Mouse (Mus musculus): Measurements from ENCODE around the gene Ccdc182.
A peak's percentile ranks its signal among the peaks of the same experiment; 100 is the strongest.

The Ccdc182 gene

DNA sequence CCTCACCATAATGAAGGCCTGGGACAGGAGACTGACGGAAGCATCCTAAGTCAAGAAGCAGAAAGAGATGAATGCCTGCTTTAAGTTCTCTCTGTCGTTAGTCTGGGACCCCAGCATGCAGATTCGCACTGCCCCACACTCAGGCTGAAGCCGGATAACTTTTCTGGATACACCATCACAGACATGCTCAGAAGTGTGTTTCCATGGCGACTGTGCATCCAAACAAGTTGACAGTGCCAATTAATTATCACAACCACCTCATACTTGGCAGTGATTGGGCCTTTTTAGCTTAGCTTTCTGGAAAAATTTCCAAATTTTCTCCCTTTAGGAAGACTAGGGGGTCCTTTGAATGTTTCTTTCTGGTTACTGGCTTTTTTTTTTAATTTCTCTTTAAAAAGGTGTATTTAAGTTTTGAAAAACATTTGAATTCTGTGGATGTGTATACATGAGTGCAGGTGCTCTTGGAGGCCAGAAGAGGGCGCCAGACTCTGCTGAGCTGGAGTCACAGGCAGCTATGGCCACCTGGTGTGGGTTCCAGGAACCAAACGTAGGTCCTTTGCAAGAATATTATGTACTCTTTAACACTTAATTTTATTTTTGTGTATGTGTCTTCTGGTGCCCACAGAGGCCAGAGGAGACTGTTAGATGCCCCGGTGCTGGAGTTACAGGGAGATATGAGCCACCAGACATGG, 12.3 kb upstream of the Ccdc182 start:
- DNase-seq = no peak

DNA sequence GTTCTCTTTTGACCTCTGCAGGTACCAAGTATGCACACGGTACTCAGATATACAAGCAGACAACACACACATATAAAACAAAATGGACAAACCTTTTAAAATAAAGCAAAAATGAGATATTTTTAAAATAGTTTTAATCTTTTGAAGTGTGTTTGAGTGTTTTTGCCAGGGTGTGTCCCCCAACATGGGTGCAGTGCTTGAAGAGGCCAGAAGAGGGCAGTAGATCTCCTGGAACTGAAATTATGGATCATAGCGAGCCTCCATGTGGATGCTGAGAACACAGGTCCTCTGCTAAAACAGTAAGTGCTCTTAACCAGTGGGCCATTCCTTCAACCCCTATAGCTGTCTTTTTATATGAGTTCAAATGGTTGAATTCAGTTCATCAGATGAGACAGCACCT, 11.3 kb upstream of the Ccdc182 start:
- no peak for DNase-seq

DNA sequence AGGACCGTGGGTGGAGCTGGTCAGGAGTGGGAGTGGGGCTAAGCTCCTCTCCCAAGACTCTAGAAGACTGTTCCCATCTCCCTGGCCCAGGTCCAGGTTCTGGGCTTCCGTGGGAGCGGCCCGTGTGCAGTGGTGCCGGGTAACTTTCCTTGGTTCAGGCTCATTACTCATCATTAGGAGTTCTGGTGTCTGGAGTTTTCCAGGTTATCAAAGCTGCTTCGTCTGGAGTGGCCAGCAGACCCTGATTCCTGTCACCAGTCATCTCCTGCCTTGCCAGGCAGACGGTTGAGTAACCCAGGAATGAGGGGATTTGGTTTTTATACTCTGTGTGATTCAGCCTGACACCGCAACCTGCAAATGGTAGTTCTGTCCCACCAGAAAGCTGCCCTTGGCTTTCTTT, 7.8 kb upstream of the Ccdc182 start:
- DNase-seq = no peak

DNA sequence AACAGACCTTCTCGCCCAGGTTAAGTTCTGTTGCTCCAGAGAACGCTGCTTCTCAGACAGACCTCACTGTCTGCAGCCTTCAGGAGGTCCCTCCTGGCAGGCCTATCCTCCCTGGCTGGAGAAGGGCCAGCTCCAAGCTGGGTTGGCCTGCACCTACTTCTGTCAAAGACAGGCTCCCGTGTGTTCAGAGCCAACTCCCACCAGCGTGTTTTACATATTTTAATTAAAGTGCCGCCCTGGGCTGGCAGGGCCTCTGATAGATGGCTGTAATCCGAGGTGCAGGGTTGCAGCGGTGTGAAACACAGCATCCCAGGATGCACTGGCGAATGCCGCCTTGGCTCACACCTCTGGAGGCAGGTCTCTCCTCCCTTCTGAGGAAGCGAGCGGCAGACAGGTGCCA, 5.5 kb upstream of the Ccdc182 start:
- peak; percentile 26 for DNase-seq

DNA sequence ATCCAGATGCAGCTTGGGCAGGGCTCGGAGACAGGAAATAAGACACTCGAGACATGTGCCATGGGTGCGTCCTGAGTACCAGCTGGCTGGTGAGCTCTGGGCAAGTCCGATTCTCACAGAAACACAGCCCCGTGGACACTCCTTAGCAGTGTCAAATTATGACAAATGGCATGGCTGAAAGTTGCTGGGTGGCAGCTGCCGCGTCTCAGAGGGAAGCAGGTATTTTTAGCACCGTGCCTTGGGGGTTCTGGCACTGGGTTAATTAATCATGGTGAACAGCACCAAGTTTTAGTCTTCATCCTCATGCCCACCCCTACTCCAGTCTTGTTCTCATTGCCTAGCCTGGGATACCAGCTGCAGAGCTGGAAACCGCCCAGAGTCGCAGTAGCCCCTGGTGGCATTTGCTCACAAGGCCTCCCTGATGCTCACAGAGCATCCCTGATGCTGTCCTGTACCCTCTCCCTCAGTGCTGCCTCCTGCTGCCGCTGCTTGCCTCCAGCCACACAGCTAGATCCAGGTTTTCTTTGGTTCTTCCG, 5.0 kb upstream of the Ccdc182 start:
- no peak for DNase-seq

DNA sequence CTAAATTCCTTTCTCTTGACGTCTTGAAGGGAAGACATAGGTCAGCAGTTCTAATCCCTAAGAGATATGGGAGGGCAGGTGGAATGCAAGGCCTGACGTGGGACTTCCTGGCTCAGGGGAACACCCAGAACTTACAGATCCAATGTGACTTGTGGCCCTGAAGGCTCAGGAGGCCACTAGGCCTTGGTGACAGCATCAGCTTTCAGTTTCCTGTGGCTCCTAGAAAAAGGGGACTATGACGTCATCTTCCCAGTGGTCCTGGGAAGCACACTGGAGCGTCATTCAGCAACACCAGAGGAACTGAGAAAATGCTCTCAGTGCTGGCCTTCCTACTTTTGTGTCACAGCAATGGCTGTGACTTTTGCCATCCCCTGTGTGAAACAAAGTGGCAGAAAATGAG, 2.6 kb upstream of the Ccdc182 start:
- DNase-seq = no peak

DNA sequence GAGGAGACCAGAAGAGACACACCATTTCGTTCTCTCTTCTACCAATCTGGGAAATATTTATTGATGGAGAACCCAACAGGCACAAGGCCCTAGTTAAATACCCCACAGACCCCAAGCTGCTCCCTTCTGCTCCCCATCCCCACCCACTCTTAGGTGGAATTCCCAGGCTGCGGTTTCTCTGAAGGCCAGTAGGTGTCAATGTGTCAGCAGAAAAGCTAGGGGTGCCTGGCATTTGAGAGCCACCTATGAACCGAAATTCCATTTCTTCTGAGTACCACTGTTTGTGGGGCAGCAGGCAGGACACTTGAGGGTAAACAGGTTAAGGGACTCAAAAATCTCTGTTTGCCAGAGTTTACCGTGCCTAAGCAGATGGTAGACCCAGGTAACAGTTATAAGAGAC, 2.2 kb upstream of the Ccdc182 start:
- no peak for DNase-seq

DNA sequence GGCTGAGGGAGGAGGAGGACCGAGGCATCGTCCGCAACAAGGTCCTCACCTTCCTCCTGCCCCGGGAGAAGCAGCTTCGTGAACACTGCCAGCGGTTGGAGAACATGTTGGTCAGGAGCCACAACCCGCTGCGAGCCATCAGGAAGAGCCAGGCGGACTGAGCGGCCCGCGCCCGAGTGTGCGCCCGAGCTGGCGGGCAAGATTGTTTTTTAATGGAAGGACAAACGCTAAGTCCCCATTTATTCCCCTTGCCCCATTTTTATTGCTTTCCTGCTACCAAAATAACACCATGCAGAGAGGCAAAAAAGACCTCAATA, 494 bp downstream of the Ccdc182 start:
- no peak for DNase-seq

DNA sequence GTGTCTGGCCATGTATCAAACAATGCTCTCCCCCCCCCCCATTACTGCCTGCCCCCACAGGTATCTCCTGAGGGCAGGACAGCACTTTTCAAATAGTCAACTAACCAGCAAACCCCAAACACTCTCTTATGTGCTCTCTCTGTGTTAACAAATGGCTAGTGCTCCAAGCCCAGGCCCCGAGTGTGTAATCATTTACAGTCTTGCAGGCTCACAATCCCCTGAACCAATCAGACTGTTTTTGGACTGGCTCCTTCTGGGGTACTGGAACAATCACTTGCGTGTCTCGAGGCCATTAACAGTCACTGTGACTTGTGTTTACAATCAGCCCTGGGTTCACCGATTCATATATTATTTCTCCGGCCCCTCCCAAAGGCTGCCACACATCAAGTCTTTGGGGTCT, 1.4 kb downstream of the Ccdc182 start:
- DNase-seq = no peak

DNA sequence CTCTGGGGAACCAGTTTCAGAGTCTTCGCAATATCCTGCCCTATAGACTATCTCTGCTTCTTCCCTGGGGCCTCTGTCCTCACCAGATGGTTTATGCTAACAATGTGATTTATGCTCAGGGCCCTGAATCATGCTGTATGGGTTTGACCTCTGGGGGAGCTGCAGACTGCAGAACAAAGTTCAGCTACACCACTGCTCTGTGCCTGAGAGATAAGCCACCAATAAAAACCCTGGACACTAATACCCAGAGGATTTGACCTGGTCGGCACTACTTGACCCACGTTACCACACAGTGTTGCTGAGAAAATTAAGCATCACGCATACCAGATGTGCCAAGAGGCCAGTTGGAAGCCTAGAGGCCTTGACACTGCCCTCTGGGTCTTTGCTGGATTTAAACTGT, 3.7 kb downstream of the Ccdc182 start:
- no peak for DNase-seq

DNA sequence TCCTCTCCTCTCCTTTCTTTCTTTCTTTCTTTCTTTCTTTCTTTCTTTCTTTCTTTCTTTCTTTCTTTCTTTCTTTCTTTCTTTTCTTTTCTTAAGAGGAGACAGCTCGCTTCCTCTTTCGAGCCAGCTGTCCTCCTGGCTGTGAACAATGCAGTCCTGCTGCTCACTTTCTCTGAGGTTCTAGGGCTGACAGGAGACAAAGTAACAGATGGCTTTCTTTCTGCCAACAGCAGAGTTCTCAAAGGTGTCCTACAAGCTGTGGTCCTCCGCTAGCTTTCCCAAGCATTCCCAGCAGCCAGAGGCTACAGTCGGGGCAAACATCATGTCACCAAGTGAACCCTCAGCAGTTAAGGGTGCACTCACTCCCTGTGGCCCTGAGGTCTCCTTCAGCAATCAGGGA, 5.5 kb downstream of the Ccdc182 start:
- DNase-seq = no peak

DNA sequence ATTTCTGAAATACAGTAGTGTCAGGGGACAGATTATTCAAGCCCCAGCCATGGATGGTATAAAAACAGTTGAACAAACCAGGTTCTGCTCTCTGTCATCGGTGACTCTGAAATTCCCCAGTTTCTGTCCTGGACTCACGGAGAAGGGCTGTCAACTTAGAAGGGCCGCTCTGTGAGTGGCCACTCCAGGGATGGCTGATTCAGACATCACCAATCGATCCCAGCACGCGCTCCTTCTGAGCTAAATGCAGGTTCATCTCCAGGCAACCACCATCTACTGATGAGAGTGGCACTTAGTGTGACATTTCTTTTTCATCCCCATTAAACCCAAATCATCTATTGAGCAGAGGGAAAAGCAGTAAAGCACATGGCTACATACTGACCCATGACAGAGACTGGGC, 7.8 kb downstream of the Ccdc182 start:
- DNase-seq = no peak

DNA sequence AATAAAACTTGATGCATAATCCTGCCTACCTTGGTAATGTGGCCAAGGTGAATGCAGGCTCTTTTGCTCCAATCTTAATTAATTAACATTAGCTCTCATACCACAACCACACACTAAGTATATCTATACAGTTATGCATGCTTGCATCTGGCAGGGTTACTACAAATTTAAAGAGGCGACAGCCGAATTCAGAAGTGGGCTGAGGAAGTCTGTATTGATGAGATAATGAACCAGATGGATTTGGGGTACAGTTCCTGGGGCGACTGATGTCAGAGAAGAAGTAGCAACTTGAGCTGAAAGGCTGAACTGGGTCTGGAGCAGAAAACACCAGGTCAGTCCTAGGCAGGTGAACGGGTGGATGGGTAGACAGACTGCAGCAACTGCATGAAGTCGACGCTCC, 11.9 kb downstream of the Ccdc182 start:
- DNase-seq = no peak

DNA sequence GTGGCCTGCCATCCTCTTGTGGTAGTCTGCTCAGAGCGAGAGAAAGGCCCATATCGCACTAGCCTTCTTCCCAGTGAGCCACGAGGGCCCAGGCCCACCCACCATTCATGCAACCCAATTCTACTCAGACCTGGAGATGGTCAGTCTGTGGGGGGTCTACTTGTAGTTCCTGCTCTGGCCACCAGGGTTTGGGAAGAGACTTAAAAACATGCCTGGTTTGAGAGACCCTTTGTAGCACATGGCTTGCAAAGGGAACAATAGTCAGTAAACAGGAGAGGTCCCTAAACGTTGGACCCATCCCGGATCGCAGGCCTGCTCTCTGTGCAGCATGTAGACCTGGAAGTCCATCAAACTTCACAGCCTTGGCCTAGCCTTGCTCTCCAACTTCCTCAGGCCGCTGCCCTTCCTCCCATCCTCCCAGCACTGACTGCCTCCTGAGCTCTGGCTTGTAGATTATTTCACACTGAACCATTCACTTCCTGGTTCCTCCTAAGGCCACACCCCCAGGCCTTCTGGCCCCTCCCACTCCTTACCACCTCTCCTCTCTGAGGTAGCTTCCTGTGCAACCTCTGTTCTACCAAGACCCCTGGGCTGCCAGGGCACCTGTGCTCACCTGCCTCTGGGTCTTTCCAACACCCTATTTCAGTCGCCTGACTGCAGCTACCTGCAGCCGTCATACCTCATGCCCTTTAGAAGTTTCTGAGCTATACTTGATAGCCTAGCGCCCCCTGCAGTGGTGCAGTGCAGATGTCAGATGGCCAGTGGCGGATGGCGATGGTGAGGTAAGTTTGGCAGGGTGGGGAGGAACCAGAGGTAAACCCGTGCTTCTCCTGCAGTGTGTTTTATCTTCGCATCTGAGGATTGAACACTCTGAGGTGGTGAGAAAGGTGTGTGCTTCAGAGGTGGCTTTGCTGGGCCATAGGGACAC, 14.0 kb downstream of the Ccdc182 start:
- no peak for DNase-seq

DNA sequence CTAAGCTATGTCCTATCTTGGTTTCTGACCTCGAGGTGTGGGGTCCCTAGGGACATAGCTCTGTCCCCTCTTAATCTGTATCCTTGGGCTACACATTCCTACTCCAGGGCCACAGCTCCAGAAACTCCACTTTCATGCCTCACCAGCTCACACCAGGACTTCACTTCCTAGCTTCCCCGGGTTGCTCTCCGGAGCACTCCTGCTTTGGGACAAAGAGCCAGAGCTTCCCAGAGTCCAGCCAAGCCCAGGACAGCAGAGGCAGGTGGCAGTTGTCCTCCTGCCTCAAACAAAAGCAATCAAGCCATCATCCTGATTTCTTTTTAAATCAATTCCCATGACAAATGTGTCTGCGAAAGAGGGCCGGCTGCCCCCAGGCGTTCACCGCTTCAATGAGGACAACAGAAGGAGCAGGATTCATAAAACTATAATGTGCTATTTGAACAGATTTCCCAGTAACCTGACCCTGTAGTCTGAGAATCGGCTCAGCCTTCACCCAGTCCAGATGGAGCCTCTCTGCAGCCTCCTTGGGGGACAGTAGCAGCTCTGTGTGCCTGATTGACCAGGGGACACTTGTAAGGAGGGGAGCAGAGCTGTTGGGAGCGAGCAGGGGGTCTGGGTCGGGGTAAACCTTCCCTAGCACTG, 15.3 kb downstream of the Ccdc182 start:
- DNase-seq = no peak

DNA sequence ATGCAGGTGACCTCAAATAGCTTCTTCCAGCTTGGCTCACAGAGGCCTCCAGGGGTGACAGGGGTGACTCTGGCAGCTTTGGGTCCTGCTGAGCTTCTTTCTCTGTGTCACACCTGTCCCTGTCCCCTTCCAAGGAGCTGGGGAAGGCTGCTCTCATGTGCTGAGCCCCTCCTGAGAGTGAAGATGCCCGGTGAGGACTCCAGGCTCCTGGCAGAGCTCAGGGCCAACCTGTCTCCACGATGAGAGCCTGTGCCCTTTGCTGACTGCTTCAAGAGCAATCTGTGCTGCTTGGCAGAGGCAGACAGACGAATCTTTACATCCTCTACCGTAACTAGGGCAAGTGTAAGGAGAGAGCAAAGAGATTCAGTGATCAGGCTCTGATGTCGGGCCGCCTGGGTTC, 16.9 kb downstream of the Ccdc182 start:
- no peak for DNase-seq

DNA sequence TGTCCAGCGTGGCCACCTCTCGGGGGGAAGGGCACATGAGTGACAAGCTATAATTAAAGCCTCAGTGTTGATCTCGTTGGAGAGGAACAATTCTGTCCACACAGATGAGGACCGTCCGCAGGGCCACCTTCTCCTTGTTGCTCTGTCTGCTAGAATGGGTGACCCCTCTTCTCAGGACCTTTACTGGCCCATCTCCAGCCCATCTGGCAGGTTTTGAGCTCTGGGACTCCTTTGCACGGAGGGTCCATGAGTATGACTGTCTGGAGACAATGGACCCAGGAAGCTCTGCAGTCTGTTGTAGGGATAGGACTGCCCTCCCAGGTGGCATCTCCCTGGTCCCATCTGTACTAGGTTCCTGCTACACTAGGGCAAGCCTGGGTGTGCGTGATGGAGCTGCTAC, 17.7 kb downstream of the Ccdc182 start:
- DNase-seq = no peak

DNA sequence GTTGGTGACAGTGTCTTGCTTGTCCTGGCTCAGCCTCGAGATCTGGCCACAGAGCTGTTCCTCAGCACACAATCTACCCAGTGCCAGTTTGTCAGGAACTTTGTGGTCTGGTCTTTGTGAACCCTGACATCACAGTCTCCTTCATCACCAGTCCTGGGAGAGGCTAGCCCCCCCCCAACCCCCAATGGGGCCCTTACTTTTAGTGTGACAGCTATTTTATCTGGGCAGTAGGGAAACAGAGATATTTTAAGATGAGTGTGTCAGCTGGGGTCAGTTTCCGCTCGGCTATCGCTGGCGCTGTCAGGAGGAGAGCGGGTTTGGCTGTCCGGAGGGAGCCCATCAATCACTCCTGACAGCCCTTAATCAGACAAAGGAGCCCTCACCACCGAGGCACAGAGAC, 19.7 kb downstream of the Ccdc182 start:
- no peak for DNase-seq

DNA sequence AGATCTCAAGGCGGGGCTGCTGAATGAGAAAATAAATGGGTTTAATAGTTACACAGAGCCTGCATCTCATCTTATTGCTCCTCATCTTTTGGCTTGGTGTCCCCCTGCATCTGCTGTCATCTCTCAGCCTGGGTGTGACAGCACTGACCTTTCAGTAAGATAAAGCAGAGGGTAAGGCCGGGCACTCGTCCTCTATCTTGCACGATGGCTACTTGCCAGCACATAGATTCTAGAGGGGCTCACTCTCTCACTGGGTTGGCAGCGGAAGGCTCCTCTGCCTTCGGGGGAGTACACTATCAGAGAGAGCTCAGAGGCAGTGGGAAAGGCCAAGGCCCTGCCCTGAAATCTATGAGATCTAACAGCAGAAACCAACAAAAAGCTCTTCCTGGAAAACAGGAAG, 20.6 kb downstream of the Ccdc182 start:
- no peak for DNase-seq

DNA sequence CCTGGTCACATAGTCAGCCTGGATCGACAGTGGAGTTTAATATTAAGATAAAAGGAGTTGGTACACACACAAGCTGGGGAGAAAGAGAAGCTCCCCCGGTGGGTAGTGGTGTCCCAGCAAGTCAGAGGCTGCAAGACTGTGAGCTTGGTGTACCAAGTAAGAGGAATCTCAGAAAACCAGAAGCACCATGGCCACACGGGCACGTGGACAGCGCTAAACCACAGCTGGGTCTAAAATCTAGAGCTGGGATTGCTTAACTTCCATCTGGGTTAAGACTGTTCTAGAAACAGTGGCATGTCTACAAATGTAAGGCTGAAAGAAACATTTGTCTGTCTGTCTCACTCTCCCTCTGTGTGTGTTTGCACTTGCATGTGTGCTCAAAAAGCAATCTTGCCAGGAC, 21.5 kb downstream of the Ccdc182 start:
- no peak for DNase-seq

DNA sequence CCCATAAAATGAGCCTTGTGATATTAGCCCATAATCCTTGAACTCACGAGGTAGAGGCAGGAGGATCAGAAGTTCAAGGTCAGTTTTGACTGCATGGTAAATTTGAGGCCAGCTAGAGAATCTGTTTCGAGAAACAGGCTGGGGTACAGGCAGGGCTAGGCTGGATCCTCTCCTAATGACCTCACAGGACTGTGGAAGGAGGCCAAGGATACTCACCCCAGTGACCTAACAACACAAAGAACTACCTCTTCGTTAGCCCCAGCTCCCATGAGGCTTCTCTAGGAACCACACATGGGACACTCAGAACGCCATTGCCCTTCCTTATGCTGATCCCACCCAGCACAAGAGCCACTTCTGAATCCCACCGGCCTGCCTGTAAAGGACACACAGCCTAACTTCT, 25.0 kb downstream of the Ccdc182 start:
- DNase-seq = no peak

DNA sequence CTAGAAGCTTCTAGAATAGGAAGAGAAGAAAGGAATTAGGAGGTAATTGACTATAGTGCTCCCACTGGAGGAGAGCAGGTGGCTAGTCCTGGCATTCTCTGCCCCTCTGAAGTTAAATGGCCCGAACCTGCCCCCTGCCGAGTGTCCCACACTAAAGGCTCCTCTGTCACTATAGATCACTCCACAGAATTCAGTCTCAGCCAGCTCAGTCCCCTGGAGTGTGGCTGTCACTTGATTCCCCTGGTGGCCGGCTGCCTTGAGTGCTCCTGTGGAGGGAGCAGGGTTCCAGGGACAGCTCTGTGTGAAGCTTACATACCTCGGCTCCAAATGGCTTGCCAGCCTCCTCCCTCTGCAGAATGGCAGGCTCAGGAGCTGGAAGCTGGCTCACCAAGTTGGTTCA, 33.2 kb downstream of the Ccdc182 start:
- no peak for DNase-seq

DNA sequence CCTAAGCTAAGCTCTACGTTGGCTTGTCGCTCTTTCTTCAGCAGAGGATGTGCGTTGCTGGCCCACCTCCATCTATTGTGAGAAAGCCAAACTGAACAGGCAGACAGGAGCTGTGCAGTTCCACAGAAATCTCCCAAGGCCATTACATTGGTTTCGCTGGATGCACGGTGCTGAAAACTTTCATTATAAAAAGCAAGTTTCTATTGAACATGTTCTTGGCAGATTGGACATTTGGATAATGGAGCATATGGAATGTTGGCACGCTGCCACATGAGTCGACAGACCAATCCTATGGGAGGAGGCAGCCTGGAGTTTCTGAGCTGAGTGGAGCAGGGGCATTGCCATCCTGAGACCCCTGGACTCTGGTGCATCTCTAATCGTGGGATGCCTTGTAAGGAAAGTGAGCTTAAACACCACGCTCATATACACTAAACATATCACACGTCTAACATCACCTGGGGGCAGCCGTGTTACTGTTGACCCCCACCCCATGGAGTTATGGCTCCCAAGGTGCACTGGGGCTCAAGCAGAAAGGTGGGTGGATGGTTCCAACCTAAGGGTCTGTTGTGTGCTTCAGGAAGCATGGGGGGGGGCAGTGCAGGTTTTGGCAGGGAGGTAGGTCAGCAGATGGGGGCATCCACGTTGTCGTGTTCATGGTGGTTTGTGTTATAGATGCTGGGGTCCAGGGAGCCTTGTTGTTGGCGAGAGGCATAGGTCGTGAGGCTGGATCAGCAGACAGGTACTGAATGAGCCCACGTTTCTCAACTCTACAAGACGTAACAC, 35.1 kb downstream of the Ccdc182 start:
- peak; percentile 22 for DNase-seq
